Mouse (Mus musculus): Measurements from ENCODE around the gene Gcnt1.

DNA sequence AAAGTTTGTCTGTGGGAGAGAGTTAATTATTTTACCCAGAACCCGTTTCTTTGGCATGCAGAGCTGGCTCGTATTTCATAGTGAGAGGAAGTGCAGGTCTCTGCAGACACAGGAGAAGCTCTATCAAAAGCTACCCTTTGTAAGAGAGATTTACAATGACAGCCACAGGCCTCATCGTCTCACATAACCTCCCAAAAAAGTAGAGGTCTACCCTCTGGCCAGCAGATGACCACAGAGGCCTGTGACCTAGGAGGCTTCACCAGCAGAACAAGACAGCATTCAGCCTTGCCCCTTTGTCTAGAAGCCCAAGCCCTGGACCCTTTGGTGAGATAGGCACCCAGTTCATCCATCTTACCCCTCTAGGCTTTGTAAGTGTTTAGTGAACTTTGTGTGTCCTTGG, 53.9 kb downstream of the Gcnt1 start:
- TF ChIP-seq CTCF (IDR thresholded peaks at IDR 0.05; ENCODE audit: low read depth), result no peak
- TF ChIP-seq EP300 (IDR thresholded peaks at IDR 0.05; ENCODE audit: low read depth), result no peak

Data from heart, postnatal 0 days (tissue).